Mouse (Mus musculus) embryonic facial prominence, embryonic 13.5 days (tissue): ENCODE measurements around the gene Urgcp. TPM values are rescaled to one million over a fixed set of nuclear protein-coding genes. Genes with fewer than 3 reads are reported as not detected.

Experiments
- ATAC-seq: fragments of 200-750 bp; cut with Nextera tagmentation; 2 replicates; pipeline ENCODE4 v1.8.0; 2017; ENCODE audit warnings: low read depth; ENCODE audit not compliant: insufficient number of reproducible peaks, insufficient read depth, low FRiP score, low TSS enrichment
- H3K27ac ChIP-seq: fragments of 300-500 bp; sonication (generic); 2 replicates; pipeline ENCODE4 v1.5.1; 2015; ENCODE audit warnings: moderate library complexity, mild to moderate bottlenecking, inconsistent platforms
- H3K27me3 ChIP-seq: fragments of 300-500 bp; sonication (generic); 2 replicates; pipeline ENCODE4 v1.6.1; 2015; ENCODE audit warnings: mild to moderate bottlenecking, inconsistent platforms
- H3K36me3 ChIP-seq: fragments of 300-500 bp; sonication (generic); 2 replicates; pipeline ENCODE4 v1.6.1; 2015; ENCODE audit warnings: mild to moderate bottlenecking, inconsistent platforms
- H3K4me1 ChIP-seq: fragments of 300-500 bp; sonication (generic); 2 replicates; pipeline ENCODE4 v1.6.1; 2015; ENCODE audit warnings: inconsistent platforms
- H3K4me2 ChIP-seq: fragments of 300-500 bp; sonication (generic); 2 replicates; pipeline ENCODE4 v1.6.1; 2015; ENCODE audit warnings: moderate library complexity, mild to moderate bottlenecking, inconsistent platforms
- H3K4me3 ChIP-seq: fragments of 300-500 bp; sonication (generic); 2 replicates; pipeline ENCODE4 v1.5.1; 2015; ENCODE audit warnings: mild to moderate bottlenecking, inconsistent platforms
- H3K9ac ChIP-seq: fragments of 300-500 bp; sonication (generic); 2 replicates; pipeline ENCODE4 v1.6.1; 2015; ENCODE audit warnings: mild to moderate bottlenecking, inconsistent platforms
- H3K9me3 ChIP-seq: fragments of 300-500 bp; sonication (generic); 2 replicates; pipeline ENCODE4 v1.6.1; 2016; ENCODE audit warnings: inconsistent platforms
- WGBS: fragments of 180-500 bp; shearing (Covaris S2); methylation state at CpG from one replicate; pipeline ENCODE4 v1.1.7; 2015; ENCODE audit warnings: mixed read lengths; 5-methylcytosine and 5-hydroxymethylcytosine counted together
- polyA plus RNA-seq: library from polyadenylated mRNA; unstranded; fragments of >200 nt; fragmentation: Nextera tagmentation; extraction: Ambion mirVana; gene quantifications from 2 replicates; pipeline ENCODE4 v1.2.1, GENCODE M21; 2015

The Urgcp gene
- polyA plus RNA-seq, 1 experiment from 2014 or later = 28.6 TPM

DNA sequence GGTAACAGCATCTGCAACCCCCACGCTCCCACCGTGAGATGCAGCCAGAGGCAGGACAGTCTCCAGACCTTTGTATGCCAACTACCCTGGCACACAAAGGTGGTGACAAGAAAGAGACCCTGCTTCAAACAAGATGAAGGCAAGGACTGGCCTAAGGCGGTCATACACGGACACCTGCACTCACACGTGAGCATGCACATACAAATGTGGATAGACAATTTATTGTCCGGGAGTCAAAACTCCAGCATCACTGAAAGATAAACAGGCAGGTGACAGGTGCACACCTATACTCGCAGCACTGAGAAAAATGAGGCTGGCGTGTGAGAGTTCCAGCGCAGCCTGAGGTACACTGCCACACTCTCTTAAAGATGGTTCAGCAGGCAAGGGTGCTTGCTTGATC, 56.2 kb downstream of the Urgcp start:
- peak overlapping the region; percentile 76 for H3K4me2 ChIP-seq

DNA sequence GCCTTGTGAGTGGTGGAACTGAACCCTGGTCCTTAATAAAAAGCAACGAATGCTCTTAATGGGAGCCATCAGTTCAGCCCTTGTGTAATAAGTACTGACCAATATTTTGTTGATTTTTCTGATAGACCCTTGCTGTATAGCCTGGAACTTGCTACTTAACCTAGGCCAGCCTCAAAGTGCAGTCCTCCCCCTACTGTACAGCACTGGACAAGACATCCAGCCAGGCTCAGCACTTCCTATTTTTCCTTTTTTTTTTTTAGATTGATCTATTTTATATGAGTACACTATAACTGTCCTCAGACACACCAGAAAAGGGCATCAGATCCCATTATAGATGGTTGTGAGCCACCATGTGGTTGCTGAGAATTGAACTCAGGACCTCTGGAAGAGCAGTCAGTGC, 58.8 kb downstream of the Urgcp start:
- Histone ChIP-seq H3K9me3 (no peaks in the 10 kb centered on the region), H3K4me3 (no peak overlapping the region), H3K4me1 (peaks cover 13% of the 10 kb centered on the region), H3K27me3 (no peaks in the 10 kb centered on the region), H3K9ac (no peak overlapping the region), H3K36me3 (peaks cover 24% of the 10 kb centered on the region), H3K27ac (no peak overlapping the region), H3K4me2 (no peak overlapping the region)
- ATAC-seq = no peak
- 91% methylated on average over 1 of the region's 1 CpGs for WGBS

More for the DNA sequence above, 56.2 kb downstream of the Urgcp start:
- Histone ChIP-seq H3K36me3 (peaks cover 24% of the 10 kb centered on the region), H3K4me1 (peaks cover 13% of the 10 kb centered on the region), H3K27ac (no peak overlapping the region), H3K9me3 (no peaks in the 10 kb centered on the region), H3K27me3 (no peaks in the 10 kb centered on the region), H3K9ac (no peak overlapping the region), H3K4me3 (peak overlapping the region; percentile 78; the same call in 1 of the 2 replicates)
- WGBS = 92% methylated on average over 9 of the region's 9 CpGs
- no peak for ATAC-seq

DNA sequence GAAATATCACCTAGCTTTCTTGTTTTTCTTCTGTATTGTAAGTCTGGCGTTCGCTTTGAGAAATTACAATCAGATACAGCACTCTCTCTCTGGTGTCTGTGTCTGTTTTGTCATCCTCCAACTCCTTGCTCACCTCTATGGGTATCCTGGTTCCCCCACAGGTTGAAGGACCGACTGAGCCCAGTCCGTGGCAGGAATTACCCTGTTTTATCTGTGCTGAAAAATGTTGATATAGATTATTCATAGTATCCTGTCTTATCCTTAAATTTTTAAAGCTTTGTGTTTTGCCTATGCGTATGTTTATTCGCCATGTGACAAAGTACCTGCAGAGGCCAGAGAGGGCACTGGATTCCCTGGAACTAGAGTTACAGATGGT, 59.2 kb downstream of the Urgcp start:
- Histone ChIP-seq H3K27me3 (no peaks in the 10 kb centered on the region), H3K27ac (no peak overlapping the region), H3K4me3 (no peak overlapping the region), H3K9ac (no peak overlapping the region), H3K4me2 (no peak overlapping the region), H3K4me1 (peaks cover 13% of the 10 kb centered on the region), H3K9me3 (no peaks in the 10 kb centered on the region), H3K36me3 (peaks cover 24% of the 10 kb centered on the region)
- 96% methylated on average over 6 of the region's 6 CpGs for WGBS
- ATAC-seq = no peak

DNA sequence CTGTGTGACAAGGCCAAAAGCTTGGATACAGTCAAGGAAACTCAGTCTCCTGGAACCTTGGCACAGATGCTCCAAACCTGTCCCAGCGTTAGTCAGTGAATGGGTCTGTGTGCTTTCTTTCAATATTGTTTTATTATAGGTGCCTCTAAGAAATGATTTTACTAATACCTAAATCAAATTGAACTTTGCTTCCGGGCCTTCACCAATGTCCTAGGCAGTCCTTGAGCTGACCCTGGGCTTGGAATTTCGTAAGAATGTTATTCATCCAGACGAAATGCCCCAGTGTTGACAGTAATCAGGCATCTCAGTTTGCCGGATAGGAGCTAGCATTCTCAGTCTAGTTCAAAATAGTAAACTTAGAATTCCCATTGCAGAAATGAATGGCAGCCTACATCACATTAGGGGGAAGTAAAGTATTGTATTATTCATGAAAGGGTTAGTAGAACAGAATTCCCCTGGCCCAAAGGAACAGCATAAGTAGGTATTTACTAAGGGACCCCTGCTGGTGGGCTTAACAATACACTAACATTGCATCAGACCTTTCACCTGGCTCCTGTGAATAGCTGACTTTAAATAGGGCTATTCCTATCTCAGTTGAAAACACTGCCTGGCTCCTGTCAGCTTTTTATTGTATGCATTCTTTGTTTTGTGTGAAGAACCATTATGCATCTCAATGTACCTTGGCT, 59.8 kb downstream of the Urgcp start:
- no peak overlapping the region for H3K4me2 ChIP-seq
- no peak for ATAC-seq
- H3K4me1 ChIP-seq = peaks cover 13% of the 10 kb centered on the region
- no peaks in the 10 kb centered on the region for H3K9me3 ChIP-seq
- no peaks in the 10 kb centered on the region for H3K27me3 ChIP-seq
- 81% methylated on average over 5 of the region's 5 CpGs for WGBS
- no peak overlapping the region for H3K4me3 ChIP-seq
- H3K9ac ChIP-seq = no peak overlapping the region
- peaks cover 24% of the 10 kb centered on the region for H3K36me3 ChIP-seq
- no peak overlapping the region for H3K27ac ChIP-seq

DNA sequence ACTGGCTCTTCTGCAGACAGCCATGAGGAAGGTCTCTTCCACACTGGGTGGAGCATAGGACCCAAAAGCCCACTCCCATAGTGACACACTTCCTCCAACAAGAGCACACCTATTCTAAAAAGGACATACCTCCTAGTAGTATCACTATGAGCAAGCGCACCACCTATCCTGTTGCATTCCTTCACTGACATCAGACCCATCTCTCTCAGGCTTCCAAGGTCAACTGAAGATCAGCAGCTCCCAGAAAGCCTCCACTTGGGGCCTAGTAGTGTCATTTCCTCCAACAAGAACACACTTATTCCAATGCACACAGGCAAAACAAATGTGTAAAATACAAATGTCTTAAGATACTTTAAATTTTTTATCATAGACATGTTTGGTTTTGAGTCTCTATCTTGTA, 60.4 kb downstream of the Urgcp start:
- Histone ChIP-seq H3K27ac (no peak overlapping the region), H3K4me3 (no peak overlapping the region), H3K4me1 (peaks cover 13% of the 10 kb centered on the region), H3K9me3 (no peaks in the 10 kb centered on the region), H3K27me3 (no peaks in the 10 kb centered on the region), H3K9ac (no peak overlapping the region), H3K36me3 (peaks cover 24% of the 10 kb centered on the region), H3K4me2 (no peak overlapping the region)
- no peak for ATAC-seq
- 97% methylated on average over 1 of the region's 1 CpGs for WGBS

DNA sequence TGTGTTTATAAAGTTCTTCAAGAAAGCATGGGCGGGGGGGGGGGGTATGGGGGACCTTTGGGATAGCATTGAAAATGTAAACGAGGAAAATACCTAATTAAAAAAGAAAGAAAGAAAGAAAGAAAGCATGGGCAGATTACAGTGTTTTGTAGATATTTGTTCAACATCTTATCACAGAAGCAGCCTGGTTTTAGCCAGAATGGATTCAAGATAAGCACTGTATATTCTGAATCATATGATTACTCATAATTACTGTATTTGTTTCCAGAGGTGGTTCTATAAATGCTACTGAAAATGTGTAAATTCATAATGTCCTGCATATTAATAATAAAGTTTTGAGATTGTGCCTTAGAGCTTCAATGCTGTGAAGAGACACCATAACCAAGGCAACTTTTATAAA, 60.9 kb downstream of the Urgcp start:
- peaks cover 8% of the 10 kb centered on the region for H3K4me1 ChIP-seq
- no peaks in the 10 kb centered on the region for H3K9me3 ChIP-seq
- no peak overlapping the region for H3K27ac ChIP-seq
- H3K36me3 ChIP-seq = peaks cover 24% of the 10 kb centered on the region
- no peak overlapping the region for H3K9ac ChIP-seq
- 82% methylated on average over 2 of the region's 2 CpGs for WGBS
- H3K4me2 ChIP-seq = no peak overlapping the region
- H3K4me3 ChIP-seq = no peak overlapping the region
- no peaks in the 10 kb centered on the region for H3K27me3 ChIP-seq
- ATAC-seq = no peak

DNA sequence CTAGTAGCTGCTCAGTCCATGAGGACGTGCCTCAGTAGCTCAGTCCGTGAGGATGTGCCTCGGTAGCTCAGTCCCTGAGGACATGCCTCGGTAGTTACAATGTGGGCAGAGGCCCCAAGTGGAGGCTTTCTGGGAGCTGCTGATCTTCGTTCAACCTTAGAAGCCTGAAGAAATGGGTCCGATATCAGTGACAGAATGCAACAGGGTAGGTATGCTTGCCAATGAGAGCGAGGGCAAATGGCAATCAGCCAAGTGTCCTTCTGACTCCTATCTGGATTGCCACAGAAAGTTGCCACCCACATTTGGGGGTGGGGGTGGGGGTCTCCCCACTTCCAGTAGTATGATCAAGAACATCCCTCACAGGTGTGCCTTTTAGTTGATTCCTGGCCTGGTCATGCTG, 61.4 kb downstream of the Urgcp start:
- no peak overlapping the region for H3K9ac ChIP-seq
- H3K27me3 ChIP-seq = no peaks in the 10 kb centered on the region
- ATAC-seq = no peak
- WGBS = 92% methylated on average over 7 of the region's 7 CpGs
- H3K9me3 ChIP-seq = no peaks in the 10 kb centered on the region
- H3K4me2 ChIP-seq = no peak overlapping the region
- no peak overlapping the region for H3K4me3 ChIP-seq
- H3K27ac ChIP-seq = no peak overlapping the region
- peaks cover 3% of the 10 kb centered on the region for H3K4me1 ChIP-seq
- peaks cover 24% of the 10 kb centered on the region for H3K36me3 ChIP-seq

DNA sequence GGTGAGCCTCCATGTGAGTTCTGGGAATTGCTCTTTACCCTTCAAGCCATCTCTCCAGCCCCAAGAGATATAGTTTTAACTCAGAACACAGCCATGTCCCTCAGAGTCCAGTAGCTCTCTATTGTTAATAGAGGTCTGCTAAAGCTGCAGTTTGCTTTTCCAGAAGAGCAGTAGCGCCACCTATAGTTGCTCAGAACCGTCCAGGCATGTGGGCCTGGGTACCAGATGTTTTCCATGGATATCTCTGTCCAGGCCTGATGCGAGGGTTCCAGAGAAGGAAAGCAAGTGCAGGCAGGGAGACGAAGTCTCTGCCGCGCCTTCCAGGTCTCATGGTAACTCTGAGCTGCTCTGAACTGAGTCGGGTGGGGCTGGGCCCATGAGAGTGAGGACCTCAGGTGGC, 70.4 kb downstream of the Urgcp start:
- no peak overlapping the region for H3K4me3 ChIP-seq
- H3K4me1 ChIP-seq = 0 out of 2 replicates have a peak, but pooled peaks cover 3% of the 10 kb centered on the region
- no peak overlapping the region for H3K4me2 ChIP-seq
- WGBS = 27% methylated on average over 7 of the region's 7 CpGs
- H3K27ac ChIP-seq = no peak overlapping the region
- no peak overlapping the region for H3K9ac ChIP-seq
- no peaks in the 10 kb centered on the region for H3K36me3 ChIP-seq
- no peaks in the 10 kb centered on the region for H3K27me3 ChIP-seq
- no peak for ATAC-seq
- peaks cover 4% of the 10 kb centered on the region; the same call in 1 of the 2 replicates for H3K9me3 ChIP-seq

DNA sequence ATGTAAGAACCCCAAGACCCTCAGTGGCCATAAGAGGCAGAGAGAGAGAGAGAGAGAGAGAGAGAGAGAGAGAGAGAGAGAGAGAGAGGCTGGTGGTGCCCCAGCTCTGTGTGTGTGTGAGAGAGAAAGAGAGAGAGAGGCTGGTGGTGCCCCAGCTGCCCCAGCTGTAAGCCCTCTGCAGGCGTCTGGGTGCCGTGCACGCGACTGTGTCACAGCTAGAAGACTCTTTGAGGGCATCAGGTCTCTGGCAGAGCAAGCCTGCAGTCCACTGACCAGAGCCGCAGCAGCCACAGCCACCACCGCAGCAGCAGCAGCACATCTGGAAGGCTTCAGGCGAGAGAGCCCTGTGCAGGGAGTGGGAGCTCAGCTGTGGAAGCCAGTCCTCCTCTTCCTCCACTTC, 77.9 kb downstream of the Urgcp start:
- 23% methylated on average over 7 of the region's 7 CpGs for WGBS
- no peak for ATAC-seq
- H3K9ac ChIP-seq = no peak overlapping the region

DNA sequence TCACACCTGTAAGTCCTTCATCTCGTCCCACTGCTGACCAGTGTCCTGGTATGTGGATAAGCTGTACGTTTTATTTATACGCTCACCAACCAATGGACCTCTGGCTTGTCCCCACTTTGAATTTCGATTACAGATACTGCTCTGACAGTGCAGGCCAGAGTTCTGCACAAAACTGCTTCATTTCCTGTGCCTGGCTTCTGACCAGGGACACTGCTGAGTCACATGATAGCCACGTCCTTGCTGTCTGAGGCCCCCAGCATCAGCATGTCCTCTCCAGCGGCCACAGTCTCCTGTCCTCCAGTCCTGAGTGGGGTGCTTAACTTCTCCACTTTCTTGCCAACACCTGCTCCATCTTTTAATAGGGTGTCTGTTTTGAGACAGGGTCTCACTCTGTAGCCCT, 79.6 kb downstream of the Urgcp start:
- H3K36me3 ChIP-seq = no peaks in the 10 kb centered on the region
- H3K4me1 ChIP-seq = no peaks in the 10 kb centered on the region
- 55% methylated on average over 6 of the region's 6 CpGs for WGBS
- H3K4me2 ChIP-seq = no peak overlapping the region
- H3K9ac ChIP-seq = no peak overlapping the region
- no peak for ATAC-seq
- no peaks in the 10 kb centered on the region for H3K27me3 ChIP-seq
- no peak overlapping the region for H3K27ac ChIP-seq
- no peak overlapping the region for H3K4me3 ChIP-seq
- no peaks in the 10 kb centered on the region for H3K9me3 ChIP-seq

More for the DNA sequence above, 77.9 kb downstream of the Urgcp start:
- Histone ChIP-seq H3K4me1 (no peaks in the 10 kb centered on the region), H3K9me3 (no peaks in the 10 kb centered on the region), H3K4me3 (no peak overlapping the region), H3K36me3 (no peaks in the 10 kb centered on the region), H3K4me2 (no peak overlapping the region), H3K27ac (no peak overlapping the region), H3K27me3 (no peaks in the 10 kb centered on the region)
